Mouse (Mus musculus) ES-E14 (cell line): ENCODE measurements at regions not wholly inside any gene's neighbourhood (a gene's known extent, or its start where the extent isn't known, plus 50 kb on each side); places are given as distances from the start of the nearest gene placed in this dataset.

Experiments used
- DNase-seq: peaks from one replicate; pipeline ENCODE4 v3.0.0-alpha.2; 2013; ENCODE audit warnings: low read depth, low spot score
- H3K27ac ChIP-seq: 2 replicates; pipeline ENCODE4 v1.5.1; 2012; ENCODE audit warnings: low read depth, mild to moderate bottlenecking, low read length, moderate library complexity, mixed read lengths; ENCODE audit not compliant: poor library complexity, insufficient read depth, severe bottlenecking
- H3K36me3 ChIP-seq: 2 replicates; pipeline ENCODE4 v1.6.1; 2012; ENCODE audit warnings: mild to moderate bottlenecking, low read length, moderate library complexity, mixed read lengths; ENCODE audit not compliant: control insufficient read depth, poor library complexity, insufficient read depth, severe bottlenecking
- H3K4me1 ChIP-seq, 2 experiments: fragments of 150-350 bp in 1 of 2; sonication (generic) in 1 of 2; 2 replicates each; pipeline ENCODE4 v1.6.1; 2012; ENCODE audit warnings: low read length in 2 of 2, mild to moderate bottlenecking in 1 of 2, mixed read lengths in 1 of 2; ENCODE audit not compliant: control insufficient read depth in 2 of 2, insufficient read depth in 2 of 2, poor library complexity in 1 of 2
- H3K4me3 ChIP-seq, 2 experiments: fragments of 150-350 bp in 1 of 2; sonication (generic) in 1 of 2; 2 replicates each; pipeline ENCODE4 v1.5.1; 2012; ENCODE audit warnings: low read length in 2 of 2, low read depth in 1 of 2, mild to moderate bottlenecking in 1 of 2, mixed read lengths in 1 of 2; ENCODE audit not compliant: insufficient read depth in 1 of 2, poor library complexity in 1 of 2, severe bottlenecking in 1 of 2
- H3K9ac ChIP-seq: 2 replicates; pipeline ENCODE4 v1.6.1; 2012; ENCODE audit warnings: low read depth, mild to moderate bottlenecking, low read length, mixed read lengths; ENCODE audit not compliant: poor library complexity, insufficient read depth, severe bottlenecking
- H3K9me3 ChIP-seq: fragments of 150-350 bp; sonication (generic); 2 replicates; pipeline ENCODE4 v1.6.1; 2012; ENCODE audit warnings: low read depth, mild to moderate bottlenecking, low read length; ENCODE audit not compliant: control insufficient read depth, insufficient read depth
- CHD2 ChIP-seq: IDR thresholded peaks from 2 replicates; pipeline ENCODE4 v1.6.1; 2014; ENCODE audit warnings: mild to moderate bottlenecking, low read depth, low read length, inconsistent platforms
- HCFC1 ChIP-seq: IDR thresholded peaks from 2 replicates; pipeline ENCODE4 v1.6.1; 2012; ENCODE audit warnings: low read length, inconsistent platforms, borderline replicate concordance; ENCODE audit not compliant: insufficient read depth
- MAFK ChIP-seq: IDR thresholded peaks from 2 replicates; pipeline ENCODE4 v1.6.1; 2014; ENCODE audit warnings: mild to moderate bottlenecking, low read depth, low read length, inconsistent platforms; ENCODE audit not compliant: insufficient read depth
- ZC3H11A ChIP-seq: IDR thresholded peaks from 2 replicates; pipeline ENCODE4 v1.6.1; 2012; ENCODE audit warnings: low read depth, mild to moderate bottlenecking, inconsistent platforms, low read length, borderline replicate concordance
- ZNF384 ChIP-seq: IDR thresholded peaks from 2 replicates; pipeline ENCODE4 v1.6.1; 2012; ENCODE audit warnings: low read depth, low read length, inconsistent platforms
- in situ Hi-C, 2 experiments: fragments of 600-800 bp; cut with MboI; formaldehyde crosslinking; loops; one replicate each; pipeline ENCODE4 v1.15.1; 2025; ENCODE audit warnings: low sequenced_read_pairs in 2 of 2, inconsistent platforms in 1 of 2; ENCODE audit not compliant: unreplicated experiment in 2 of 2

DNA sequence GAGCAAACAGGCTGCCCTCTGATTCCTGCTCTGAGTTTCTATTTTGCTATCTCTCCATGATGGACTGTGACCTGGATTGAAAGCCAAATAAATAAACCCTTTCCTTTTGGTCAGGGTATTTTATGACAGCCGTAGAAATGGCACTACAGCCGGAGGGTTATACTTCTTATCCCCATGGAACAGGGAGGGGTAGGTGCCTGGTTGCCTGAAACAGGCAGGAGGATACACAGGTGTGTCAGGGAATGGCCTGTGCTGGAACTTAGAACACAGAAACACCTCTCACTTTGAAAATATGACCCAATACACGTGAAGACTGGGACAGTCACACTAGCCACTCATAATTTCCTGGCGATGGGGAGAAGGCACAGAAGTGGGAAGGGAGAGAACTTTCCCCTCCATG is 200.1 kb downstream of the Gm7361 start:
- H3K4me1 ChIP-seq: no peaks in the 10 kb centered on the region
- TF ChIP-seq ZC3H11A (no peak), HCFC1 (no peak), ZNF384 (no peak), MAFK (no peak), CHD2 (no peak)
- in situ Hi-C loops: no loop called here
- no peak overlapping the region for H3K9ac ChIP-seq
- no peak for DNase-seq
- H3K36me3 ChIP-seq: no peaks in the 10 kb centered on the region
- H3K4me3 ChIP-seq: no peak overlapping the region
- no peaks in the 10 kb centered on the region for H3K9me3 ChIP-seq
- H3K27ac ChIP-seq: no peak overlapping the region

DNA sequence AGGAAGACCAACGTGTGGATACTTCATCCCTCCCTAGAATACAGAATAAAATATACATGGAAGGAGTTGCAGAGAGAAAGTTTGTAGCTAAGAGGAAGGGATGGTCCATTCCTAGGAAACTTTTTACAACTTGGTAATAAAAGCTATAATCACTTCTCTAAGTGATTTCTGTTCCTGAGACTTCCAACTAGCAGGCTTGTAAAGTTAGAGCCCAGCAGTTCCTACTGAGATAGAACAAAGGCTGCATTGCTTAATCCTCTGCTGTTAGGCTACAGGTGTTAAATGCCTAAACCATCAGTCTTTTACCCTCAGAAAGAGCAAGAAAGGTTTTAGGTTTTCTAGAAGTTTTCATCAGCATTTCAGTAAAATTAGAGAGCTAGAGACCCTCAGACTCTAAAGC is 209.2 kb downstream of the Gm7361 start:
- Histone ChIP-seq H3K36me3 (no peaks in the 10 kb centered on the region), H3K9ac (no peak overlapping the region), H3K4me1 (no peaks in the 10 kb centered on the region), H3K4me3 (no peak overlapping the region), H3K27ac (no peak overlapping the region), H3K9me3 (no peaks in the 10 kb centered on the region)
- no peak for DNase-seq
- TF ChIP-seq HCFC1 (no peak), MAFK (no peak), CHD2 (no peak), ZC3H11A (no peak), ZNF384 (no peak)
- in situ Hi-C loops: no loop called here

DNA sequence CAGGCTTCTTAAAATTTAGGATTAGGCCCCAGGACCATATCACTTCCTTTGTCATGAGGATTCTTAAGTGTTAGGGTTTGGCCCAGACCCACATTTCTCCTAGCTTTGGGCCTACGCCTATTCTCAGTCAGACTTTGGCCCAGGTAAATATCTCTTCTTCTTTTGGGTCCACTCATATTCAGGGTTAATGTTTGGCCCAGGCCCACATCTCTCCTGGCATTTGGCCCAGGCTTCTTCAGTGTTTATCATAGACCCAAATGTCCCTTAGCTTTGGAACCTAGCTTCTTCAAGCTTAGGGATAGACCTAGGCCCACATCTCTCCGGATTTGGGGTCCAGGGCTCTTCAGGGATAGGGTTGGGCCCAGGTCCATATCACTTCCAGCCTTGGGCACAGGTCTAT is 228.2 kb downstream of the Gm7361 start:
- H3K9me3 ChIP-seq: no peaks in the 10 kb centered on the region
- no peak for DNase-seq
- H3K36me3 ChIP-seq: no peaks in the 10 kb centered on the region
- no peak overlapping the region for H3K4me3 ChIP-seq
- H3K4me1 ChIP-seq: no peaks in the 10 kb centered on the region
- TF ChIP-seq CHD2 (no peak), MAFK (no peak), ZC3H11A (no peak), ZNF384 (no peak)
- in situ Hi-C loops: no loop called here
- H3K9ac ChIP-seq: no peak overlapping the region
- no peak overlapping the region for H3K27ac ChIP-seq

DNA sequence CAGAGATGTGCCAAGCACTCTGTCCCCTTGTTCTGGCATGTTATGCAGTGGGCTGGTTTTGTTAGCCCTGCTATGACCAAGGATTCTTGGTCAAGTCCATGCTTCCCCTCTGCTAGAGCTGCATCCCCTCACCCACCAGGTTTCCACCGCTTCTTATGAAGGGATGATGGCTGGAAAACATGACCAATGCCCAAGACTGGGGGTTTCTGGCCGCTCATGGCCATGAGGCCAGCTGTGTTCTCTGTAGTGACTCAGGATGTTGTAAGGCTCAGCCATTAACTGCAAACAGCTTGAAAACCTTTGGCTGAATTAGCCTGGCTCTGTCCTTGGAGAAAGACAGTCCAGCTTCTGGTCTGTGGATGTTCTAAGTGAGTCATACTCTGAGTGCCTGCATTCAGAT is 236.5 kb downstream of the Gm7361 start:
- in situ Hi-C loops: no loop called here
- H3K9ac ChIP-seq: no peak overlapping the region
- H3K9me3 ChIP-seq: no peaks in the 10 kb centered on the region
- peaks cover 0 to 3% of the 10 kb centered on the region in 2 experiments; a peak in 1 of 4 replicates for H3K4me1 ChIP-seq
- H3K36me3 ChIP-seq: no peaks in the 10 kb centered on the region
- TF ChIP-seq ZNF384 (no peak), MAFK (no peak), ZC3H11A (no peak), HCFC1 (no peak), CHD2 (no peak)
- H3K4me3 ChIP-seq: no peak overlapping the region
- no peak for DNase-seq
- no peak overlapping the region for H3K27ac ChIP-seq
